Mouse (Mus musculus): ENCODE data around the gene Hk2.

Gene Hk2
- long read RNA-seq, experiment 1, partial matches to known transcripts = 1 of 2 reads
- long read RNA-seq, experiment 1, other reads (novel, unspliced or antisense) = 1 of 2 reads
- long read RNA-seq, experiment 2, partial matches to known transcripts = 0 of 4 reads
- long read RNA-seq, experiment 2, other reads (novel, unspliced or antisense) = 4 of 4 reads

- intact Hi-C loops (cut with DNase I) = no loop called here
These were observed at the start of gene Hk2 for GRCm38 (mm10) chr6:82774321-82774764. TSS of gene Hk2 (minus strand) at chr6:82774454.

- intact Hi-C loops (cut with DNase I) = no loop called here
These were observed 47.6 kb upstream of the Hk2 start for GRCm38 (mm10) chr6:82821758-82822253.

GRCm38 (mm10) chr6:82820716-82821115 is 46.5 kb upstream of the Hk2 start:
- intact Hi-C loops (cut with DNase I) = no loop called here

- intact Hi-C loops (cut with DNase I) = no loop called here
These were observed 40.6 kb upstream of the Hk2 start for GRCm38 (mm10) chr6:82814821-82815220.

GRCm38 (mm10) chr6:82807984-82808700 is 33.9 kb upstream of the Hk2 start:
- intact Hi-C loops (cut with DNase I) = no loop called here

GRCm38 (mm10) chr6:82806971-82807370 is 32.7 kb upstream of the Hk2 start:
- intact Hi-C loops (cut with DNase I) = no loop called here

- intact Hi-C loops (cut with DNase I) = no loop called here
These were observed 32.2 kb upstream of the Hk2 start for GRCm38 (mm10) chr6:82806503-82806902.

GRCm38 (mm10) chr6:82805894-82806293 is 31.6 kb upstream of the Hk2 start:
- intact Hi-C loops (cut with DNase I) = no loop called here

GRCm38 (mm10) chr6:82804984-82805383 is 30.7 kb upstream of the Hk2 start:
- intact Hi-C loops (cut with DNase I) = no loop called here

GRCm38 (mm10) chr6:82798202-82798737 is 24.0 kb upstream of the Hk2 start:
- intact Hi-C loops (cut with DNase I) = no loop called here

- intact Hi-C loops (cut with DNase I) = no loop called here
These were observed 23.1 kb upstream of the Hk2 start for GRCm38 (mm10) chr6:82797300-82797839.

- intact Hi-C loops (cut with DNase I) = no loop called here
These were observed 16.6 kb upstream of the Hk2 start for GRCm38 (mm10) chr6:82790864-82791263.

- intact Hi-C loops (cut with DNase I) = no loop called here
These were observed 9.7 kb upstream of the Hk2 start for GRCm38 (mm10) chr6:82783906-82784305.

- intact Hi-C loops (cut with DNase I) = no loop called here
These were observed 6.6 kb upstream of the Hk2 start for GRCm38 (mm10) chr6:82780802-82781393.

GRCm38 (mm10) chr6:82780369-82780768 is 6.1 kb upstream of the Hk2 start:
- intact Hi-C loops (cut with DNase I) = no loop called here

GRCm38 (mm10) chr6:82777124-82777654 is 2.9 kb upstream of the Hk2 start:
- intact Hi-C loops (cut with DNase I) = no loop called here

- intact Hi-C loops (cut with DNase I) = no loop called here
These were observed 1.1 kb upstream of the Hk2 start for GRCm38 (mm10) chr6:82775386-82775785.

- intact Hi-C loops (cut with DNase I) = no loop called here
These were observed 758 bp downstream of the Hk2 start for GRCm38 (mm10) chr6:82773261-82774131.

- intact Hi-C loops (cut with DNase I) = no loop called here
These were observed 1.7 kb downstream of the Hk2 start for GRCm38 (mm10) chr6:82772451-82773101.

GRCm38 (mm10) chr6:82771981-82772409 is 2.3 kb downstream of the Hk2 start:
- intact Hi-C loops (cut with DNase I) = no loop called here
